Mouse (Mus musculus) liver, adult 2 months (tissue): ENCODE results near the gene Ccdc175.

Experiments used
- CTCF ChIP-seq: fragments of 200-500 bp; IDR thresholded peaks from 2 replicates; pipeline ENCODE4 v1.5.1; 2011; ENCODE audit warnings: low read depth, low read length, control low read depth
- POLR2A ChIP-seq: fragments of 200-500 bp; IDR thresholded peaks from 2 replicates; pipeline ENCODE4 v1.6.1; 2011; ENCODE audit warnings: low read length, control low read depth; ENCODE audit not compliant: insufficient read depth; ENCODE audit errors: extremely low read depth

DNA sequence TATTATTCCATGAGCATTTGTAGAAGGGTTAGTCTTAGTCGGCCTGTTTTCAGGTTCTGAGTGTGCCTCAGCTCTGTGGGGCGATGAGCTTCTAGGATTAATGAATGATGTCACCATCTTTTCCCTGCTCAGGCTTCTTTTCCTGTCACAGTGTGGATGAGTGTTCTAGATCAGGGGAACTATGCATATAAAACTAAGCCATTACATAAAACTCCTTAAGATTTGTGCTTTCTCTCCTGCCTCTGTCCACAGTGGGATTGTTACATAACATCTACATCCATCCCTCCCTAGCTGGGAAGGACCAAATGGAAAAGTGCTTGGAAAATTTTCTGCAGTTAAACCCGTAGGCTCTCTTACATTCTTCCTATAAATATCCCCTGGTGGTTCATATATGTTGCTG, 16.0 kb upstream of the Ccdc175 start:
- TF ChIP-seq CTCF (no peak), POLR2A (no peak)
